10 mouse cellular contexts compared by ENCODE assay signal in genomic region chr6:113881561-113882243, GRCm38 (mm10).
DNase-seq lines count a peak whose midpoint lies in the region; ATAC-seq lines count a peak whose summit lies in the region.
"Had no signal": no experiment of that assay in that cellular context is flagged by ENCODE, and none has a peak within 500 bp of the region (broad histone marks: within the 10 kb centered on the region; RNA-seq: fewer than 3 reads in every experiment).

No protein-coding gene starts in this region.

- H3K9me3 ChIP-seq in neural tube, embryonic 15.5 days (replicated peaks) = no peaks in the 10 kb centered on the region
- no peaks in the 10 kb centered on the region for H3K9me3 ChIP-seq in embryonic facial prominence, embryonic 10.5 days

- intact Hi-C loops in gastrocnemius, postnatal 14 days (cut with DNase I; ENCODE audit: low total_unique reads) = no loop called here

- H3K4me2 ChIP-seq in neural tube, embryonic 15.5 days = no peak overlapping the region

- H3K4me3 ChIP-seq in neural tube, embryonic 15.5 days (replicated peaks) = no peak overlapping the region
- no peak overlapping the region for H3K4me3 ChIP-seq in embryonic facial prominence, embryonic 10.5 days

- peak; percentile 41 for DNase-seq in gastrocnemius, postnatal 10 days
- DNase-seq in gastrocnemius, postnatal 14 days = no peak
- peak; percentile 48 for DNase-seq in neural tube, embryonic 10.5 days (ENCODE audit: extremely low spot score, low spot score)
- DNase-seq in embryonic facial prominence, embryonic 10.5 days (ENCODE audit: low spot score) = peak; percentile 71
- DNase-seq in splenic B cell, adult 2 months (ENCODE audit: low read depth, low spot score) = peak; percentile 4
- DNase-seq in layer of hippocampus, adult 9-11 months = no peak
- DNase-seq in frontal cortex, postnatal 14 days (ENCODE audit: low spot score in 2 of 2) = no peak

- H3K4me1 ChIP-seq in neural tube, embryonic 15.5 days = peaks cover 10% of the 10 kb centered on the region; the same call in 1 of the 2 replicates
- no peaks in the 10 kb centered on the region for H3K4me1 ChIP-seq in embryonic facial prominence, embryonic 10.5 days

- no peak overlapping the region for H3K9ac ChIP-seq in neural tube, embryonic 15.5 days (replicated peaks)
- H3K9ac ChIP-seq: liver, embryonic 14.5 days had no signal

- no peak overlapping the region for H3K27ac ChIP-seq in neural tube, embryonic 15.5 days (replicated peaks)
- H3K27ac ChIP-seq in embryonic facial prominence, embryonic 10.5 days (replicated peaks) = no peak overlapping the region
- H3K27ac ChIP-seq: liver, embryonic 14.5 days had no signal

- ATAC-seq in neural tube, embryonic 15.5 days (ENCODE audit: low FRiP score) = no peak

- H3K27me3 ChIP-seq in neural tube, embryonic 15.5 days (replicated peaks) = no peaks in the 10 kb centered on the region
- no peaks in the 10 kb centered on the region for H3K27me3 ChIP-seq in embryonic facial prominence, embryonic 10.5 days (replicated peaks; ENCODE audit: low read depth, poor library complexity, severe bottlenecking)
- no peaks in the 10 kb centered on the region; the same call in 1 of the 2 replicates for H3K27me3 ChIP-seq in splenic B cell, adult 2 months (ENCODE audit: control insufficient read depth, insufficient read depth, low read length, poor library complexity, severe bottlenecking)

- 57% methylated on average over 10 of the region's 10 CpGs for WGBS in neural tube, embryonic 15.5 days
- 54% methylated on average over 10 of the region's 10 CpGs for WGBS in embryonic facial prominence, embryonic 10.5 days

- H3K36me3 ChIP-seq in neural tube, embryonic 15.5 days = no peaks in the 10 kb centered on the region
- H3K36me3 ChIP-seq in embryonic facial prominence, embryonic 10.5 days (replicated peaks) = no peaks in the 10 kb centered on the region
- no peaks in the 10 kb centered on the region for H3K36me3 ChIP-seq in splenic B cell, adult 2 months (ENCODE audit: control insufficient read depth, insufficient read depth, low read length, poor library complexity, severe bottlenecking)
- H3K36me3 ChIP-seq: G1E had no signal

Comparison
In these comparisons a context has a peak if more than half of its experiments do, and no peak if none do; other contexts are left out.
1. DNase-seq: peak in gastrocnemius, postnatal 10 days (single experiment), neural tube, embryonic 10.5 days (single experiment), embryonic facial prominence, embryonic 10.5 days (single experiment) and splenic B cell, adult 2 months (single experiment); none in gastrocnemius, postnatal 14 days (single experiment), layer of hippocampus, adult 9-11 months (single experiment) and frontal cortex, postnatal 14 days (0 of 2).